Mouse (Mus musculus) embryonic facial prominence, embryonic 13.5 days (tissue): ENCODE results near the gene Slco4a1. TPM values are rescaled to one million over a fixed set of nuclear protein-coding genes. Genes with fewer than 3 reads are reported as not detected.

Source experiments
- ATAC-seq: fragments of 200-750 bp; cut with Nextera tagmentation; 2 replicates; pipeline ENCODE4 v1.8.0; 2017; ENCODE audit warnings: low read depth; ENCODE audit not compliant: insufficient number of reproducible peaks, insufficient read depth, low FRiP score, low TSS enrichment
- H3K27ac ChIP-seq: fragments of 300-500 bp; sonication (generic); 2 replicates; pipeline ENCODE4 v1.5.1; 2015; ENCODE audit warnings: moderate library complexity, mild to moderate bottlenecking, inconsistent platforms
- H3K27me3 ChIP-seq: fragments of 300-500 bp; sonication (generic); 2 replicates; pipeline ENCODE4 v1.6.1; 2015; ENCODE audit warnings: mild to moderate bottlenecking, inconsistent platforms
- H3K36me3 ChIP-seq: fragments of 300-500 bp; sonication (generic); 2 replicates; pipeline ENCODE4 v1.6.1; 2015; ENCODE audit warnings: mild to moderate bottlenecking, inconsistent platforms
- H3K4me1 ChIP-seq: fragments of 300-500 bp; sonication (generic); 2 replicates; pipeline ENCODE4 v1.6.1; 2015; ENCODE audit warnings: inconsistent platforms
- H3K4me2 ChIP-seq: fragments of 300-500 bp; sonication (generic); 2 replicates; pipeline ENCODE4 v1.6.1; 2015; ENCODE audit warnings: moderate library complexity, mild to moderate bottlenecking, inconsistent platforms
- H3K4me3 ChIP-seq: fragments of 300-500 bp; sonication (generic); 2 replicates; pipeline ENCODE4 v1.5.1; 2015; ENCODE audit warnings: mild to moderate bottlenecking, inconsistent platforms
- H3K9ac ChIP-seq: fragments of 300-500 bp; sonication (generic); 2 replicates; pipeline ENCODE4 v1.6.1; 2015; ENCODE audit warnings: mild to moderate bottlenecking, inconsistent platforms
- H3K9me3 ChIP-seq: fragments of 300-500 bp; sonication (generic); 2 replicates; pipeline ENCODE4 v1.6.1; 2016; ENCODE audit warnings: inconsistent platforms
- WGBS: fragments of 180-500 bp; shearing (Covaris S2); methylation state at CpG from one replicate; pipeline ENCODE4 v1.1.7; 2015; ENCODE audit warnings: mixed read lengths; 5-methylcytosine and 5-hydroxymethylcytosine counted together
- polyA plus RNA-seq: library from polyadenylated mRNA; unstranded; fragments of >200 nt; fragmentation: Nextera tagmentation; extraction: Ambion mirVana; gene quantifications from 2 replicates; pipeline ENCODE4 v1.2.1, GENCODE M21; 2015

The Slco4a1 gene
- 1.1 TPM in 2 replicates for polyA plus RNA-seq

DNA sequence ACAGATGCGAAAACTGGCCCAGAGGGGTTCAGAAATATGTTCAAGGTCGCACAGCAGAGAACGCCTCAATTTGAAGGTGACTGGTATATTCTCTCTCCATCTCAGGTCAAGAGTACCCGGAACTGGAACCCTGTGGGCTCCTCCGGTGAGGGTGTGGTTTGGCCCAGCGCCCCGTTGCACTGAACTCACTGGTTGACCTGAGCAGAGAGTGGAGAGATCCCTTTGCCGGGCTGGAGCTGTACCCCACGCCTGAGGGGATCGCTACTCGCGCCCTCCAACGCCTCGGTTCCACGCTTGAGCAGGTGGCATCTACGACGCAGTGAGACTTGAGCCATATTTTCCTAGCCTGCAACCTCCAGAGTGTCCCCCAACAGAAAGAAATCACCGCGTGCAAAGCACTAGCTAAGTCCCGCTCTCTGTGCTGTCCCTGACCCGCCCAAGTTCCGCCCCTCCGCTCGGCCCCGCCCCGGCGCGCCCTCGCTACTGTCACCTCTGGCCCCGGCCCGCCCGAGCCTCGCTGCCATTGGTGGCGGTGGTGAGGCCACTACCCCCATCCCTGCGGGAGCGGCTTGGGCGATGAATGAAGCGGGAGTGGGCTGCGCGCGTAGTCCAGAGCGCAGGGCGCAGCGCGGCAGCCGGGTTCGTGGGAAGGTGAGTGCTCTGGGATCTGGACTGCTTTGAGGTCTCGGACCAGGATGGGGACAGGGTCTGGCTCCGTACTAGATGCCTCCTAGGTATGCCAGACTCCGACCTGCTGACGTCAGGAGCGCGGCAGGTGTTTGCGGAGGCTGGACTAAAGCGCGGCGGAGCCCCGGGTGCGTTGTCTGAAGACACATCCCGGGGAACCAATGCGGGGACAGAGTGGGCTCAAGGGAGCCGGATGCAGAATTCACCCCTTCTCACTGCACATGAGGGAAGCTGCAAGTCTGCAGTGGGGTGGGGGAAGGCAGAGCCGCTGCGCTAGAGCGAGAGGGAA is at the start of gene Slco4a1:
TSS of gene Slco4a1 (plus strand) at position 523 of the 976 bp plus-strand sequence.
- no peak within 1 kb of the TSS for H3K27ac ChIP-seq
- 1% methylated on average over 65 of the region's 65 CpGs for WGBS
- H3K36me3 ChIP-seq = no peaks in the 10 kb centered on the region
- peaks cover 65% of the 10 kb centered on the region for H3K27me3 ChIP-seq
- peak within 1 kb of the TSS; percentile 49 for H3K4me3 ChIP-seq
- peak within 1 kb of the TSS; percentile 92 for H3K4me2 ChIP-seq
- peak; percentile 68 for ATAC-seq
- 0 out of 2 replicates have a peak within 1 kb of the TSS, but pooled peaks have one; percentile 27 for H3K9ac ChIP-seq
- H3K4me1 ChIP-seq = peaks cover 15% of the 10 kb centered on the region
- H3K9me3 ChIP-seq = no peaks in the 10 kb centered on the region

- H3K4me1 ChIP-seq = no peaks in the 10 kb centered on the region
- no peak overlapping the region for H3K4me2 ChIP-seq
- H3K36me3 ChIP-seq = no peaks in the 10 kb centered on the region
- H3K9me3 ChIP-seq = no peaks in the 10 kb centered on the region
- WGBS = 21% methylated on average over 2 of the region's 2 CpGs
- H3K4me3 ChIP-seq = no peak overlapping the region
- H3K27me3 ChIP-seq = no peaks in the 10 kb centered on the region
- no peak overlapping the region for H3K27ac ChIP-seq
- no peak for ATAC-seq
- no peak overlapping the region for H3K9ac ChIP-seq
Measured at GRCm38 (mm10) chr2:180408410-180408809, 47.6 kb upstream of the Slco4a1 start.

DNA sequence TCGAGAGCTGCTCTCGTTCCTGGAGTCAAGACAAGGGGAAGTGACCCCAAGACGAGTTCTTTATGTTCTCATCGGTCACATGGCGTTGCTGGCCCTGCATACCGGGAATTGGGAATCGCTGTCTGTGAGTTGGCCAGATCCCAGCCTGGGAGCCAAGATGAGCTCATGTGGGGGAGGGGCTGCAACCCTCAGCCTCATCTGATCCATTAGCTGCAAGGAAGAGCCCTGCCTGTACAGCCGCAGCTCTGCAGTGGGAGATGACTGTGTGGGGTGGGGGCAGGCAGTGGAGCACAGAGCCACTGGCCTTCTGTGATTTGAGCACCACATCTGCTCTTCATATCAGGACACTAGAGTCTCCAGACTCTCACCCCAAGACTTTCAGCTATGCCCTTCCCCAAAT is 45.6 kb upstream of the Slco4a1 start:
- 70% methylated on average over 8 of the region's 8 CpGs for WGBS
- H3K9me3 ChIP-seq = no peaks in the 10 kb centered on the region
- no peak overlapping the region for H3K4me2 ChIP-seq
- no peak for ATAC-seq
- no peak overlapping the region for H3K27ac ChIP-seq
- H3K36me3 ChIP-seq = no peaks in the 10 kb centered on the region
- no peaks in the 10 kb centered on the region for H3K4me1 ChIP-seq
- no peak overlapping the region for H3K4me3 ChIP-seq
- no peak overlapping the region for H3K9ac ChIP-seq
- no peaks in the 10 kb centered on the region for H3K27me3 ChIP-seq

GRCm38 (mm10) chr2:180411013-180411412 is 45.0 kb upstream of the Slco4a1 start:
- 12% methylated on average over 8 of the region's 8 CpGs for WGBS
- Histone ChIP-seq H3K9me3 (no peaks in the 10 kb centered on the region), H3K36me3 (no peaks in the 10 kb centered on the region)

DNA sequence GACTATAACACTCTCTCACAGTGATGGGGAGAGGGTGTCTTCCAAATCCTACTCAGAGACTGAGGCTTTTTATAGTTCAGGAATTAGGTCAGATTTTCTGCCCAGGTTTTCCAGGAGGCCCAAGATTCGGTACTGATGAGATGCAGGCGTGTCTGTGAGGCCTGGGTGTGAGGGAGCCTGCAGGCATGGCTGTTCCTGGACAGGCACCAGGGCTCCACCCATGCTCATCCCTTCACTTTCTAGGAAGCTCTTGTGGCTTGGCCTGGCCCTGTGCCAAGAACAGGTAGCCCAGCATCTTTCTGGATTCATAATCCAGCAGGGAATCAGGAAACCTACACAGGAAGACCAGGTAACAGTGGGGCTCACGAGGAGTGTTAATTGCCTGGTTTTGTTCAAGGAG is 40.4 kb upstream of the Slco4a1 start:
- Histone ChIP-seq H3K4me1 (no peaks in the 10 kb centered on the region), H3K36me3 (no peaks in the 10 kb centered on the region), H3K4me2 (no peak overlapping the region), H3K9ac (no peak overlapping the region), H3K27ac (no peak overlapping the region), H3K4me3 (no peak overlapping the region), H3K27me3 (peaks cover 4% of the 10 kb centered on the region; the same call in 1 of the 2 replicates), H3K9me3 (no peaks in the 10 kb centered on the region)
- ATAC-seq = no peak
- 45% methylated on average over 3 of the region's 3 CpGs for WGBS

More at GRCm38 (mm10) chr2:180411013-180411412, 45.0 kb upstream of the Slco4a1 start:
- Histone ChIP-seq H3K9ac (no peak overlapping the region), H3K4me2 (no peak overlapping the region), H3K4me1 (no peaks in the 10 kb centered on the region), H3K27me3 (no peaks in the 10 kb centered on the region), H3K27ac (no peak overlapping the region), H3K4me3 (no peak overlapping the region)
- no peak for ATAC-seq

DNA sequence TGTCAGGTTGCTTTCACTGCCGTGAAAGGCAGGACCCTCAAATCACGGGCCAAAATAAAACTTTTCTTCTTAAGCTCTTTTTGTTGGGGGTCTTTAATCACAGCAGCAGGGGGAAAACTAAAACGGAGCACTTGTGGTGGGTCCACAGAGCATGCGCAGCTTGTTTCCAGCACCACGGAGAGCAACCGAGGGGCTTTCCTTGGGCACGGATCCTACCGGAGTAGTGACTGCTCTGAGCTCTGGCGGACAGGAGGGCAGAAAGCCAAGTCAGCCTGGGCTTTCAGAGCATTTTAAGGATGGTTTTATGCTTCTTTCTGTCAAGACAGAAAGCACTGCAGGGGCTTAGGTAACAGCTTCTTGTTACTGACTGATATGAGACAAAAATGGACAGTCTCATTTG is 38.3 kb upstream of the Slco4a1 start:
- H3K27me3 ChIP-seq = peaks cover 9% of the 10 kb centered on the region
- no peak for ATAC-seq
- 14% methylated on average over 9 of the region's 9 CpGs for WGBS
- no peak overlapping the region for H3K4me3 ChIP-seq
- H3K9me3 ChIP-seq = no peaks in the 10 kb centered on the region
- no peaks in the 10 kb centered on the region for H3K4me1 ChIP-seq
- H3K36me3 ChIP-seq = no peaks in the 10 kb centered on the region
- no peak overlapping the region for H3K9ac ChIP-seq
- no peak overlapping the region for H3K27ac ChIP-seq
- H3K4me2 ChIP-seq = no peak overlapping the region

DNA sequence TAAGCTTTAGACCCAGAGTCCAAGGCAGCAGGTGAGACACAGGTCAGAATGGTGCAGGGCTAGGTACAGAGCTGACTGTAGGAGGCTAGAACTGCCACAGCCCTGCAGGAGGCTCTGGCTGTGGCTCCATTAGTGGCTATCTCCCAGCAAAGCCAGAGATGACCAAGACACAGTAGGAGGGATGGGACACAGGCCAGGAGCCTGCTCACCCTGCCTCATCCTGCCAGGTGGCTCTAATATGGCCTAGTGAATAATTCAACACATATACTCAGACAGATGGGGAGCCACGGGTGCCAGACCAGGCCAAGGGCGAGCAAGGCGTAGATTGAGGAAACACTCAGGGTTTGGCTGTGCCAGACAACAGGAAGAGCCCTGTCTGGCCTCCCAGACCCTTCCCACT is 35.4 kb upstream of the Slco4a1 start:
- no peak for ATAC-seq
- Histone ChIP-seq H3K4me1 (no peaks in the 10 kb centered on the region), H3K36me3 (no peaks in the 10 kb centered on the region), H3K27me3 (peaks cover 9% of the 10 kb centered on the region), H3K9ac (no peak overlapping the region), H3K9me3 (no peaks in the 10 kb centered on the region), H3K27ac (no peak overlapping the region), H3K4me2 (no peak overlapping the region), H3K4me3 (no peak overlapping the region)
- 79% methylated on average over 3 of the region's 3 CpGs for WGBS

GRCm38 (mm10) chr2:180425115-180425514 is 30.9 kb upstream of the Slco4a1 start:
- Histone ChIP-seq H3K9ac (no peak overlapping the region), H3K36me3 (no peaks in the 10 kb centered on the region), H3K4me3 (no peak overlapping the region), H3K27ac (no peak overlapping the region), H3K27me3 (peaks cover 14% of the 10 kb centered on the region), H3K9me3 (no peaks in the 10 kb centered on the region), H3K4me1 (no peaks in the 10 kb centered on the region), H3K4me2 (no peak overlapping the region)
- ATAC-seq = no peak
- 53% methylated on average over 2 of the region's 2 CpGs for WGBS

DNA sequence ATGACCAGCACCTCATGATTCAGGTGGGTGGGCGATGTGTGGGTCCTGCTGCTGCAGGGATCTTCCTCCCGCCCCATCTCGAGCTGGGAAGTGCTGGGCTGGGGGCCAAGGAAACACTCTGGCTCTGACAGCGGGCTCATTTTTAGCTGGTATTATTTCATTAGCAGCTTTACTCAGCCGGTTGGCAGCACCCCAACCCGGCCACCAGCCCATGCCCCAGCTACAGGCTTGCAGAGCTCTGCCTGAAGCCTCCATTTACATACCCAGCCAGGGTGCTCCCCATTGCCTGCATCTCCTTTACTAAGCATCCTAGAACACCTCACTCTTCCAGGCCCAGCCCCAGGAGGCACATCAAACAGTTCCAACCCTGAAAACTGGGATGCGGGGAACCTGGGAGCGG is 29.0 kb upstream of the Slco4a1 start:
- no peak for ATAC-seq
- Histone ChIP-seq H3K9me3 (no peaks in the 10 kb centered on the region), H3K27ac (no peak overlapping the region), H3K36me3 (no peaks in the 10 kb centered on the region), H3K9ac (no peak overlapping the region), H3K27me3 (peaks cover 13% of the 10 kb centered on the region), H3K4me2 (no peak overlapping the region), H3K4me1 (peaks cover 3% of the 10 kb centered on the region), H3K4me3 (no peak overlapping the region)
- 63% methylated on average over 8 of the region's 8 CpGs for WGBS

GRCm38 (mm10) chr2:180428331-180428730 is 27.7 kb upstream of the Slco4a1 start:
- Histone ChIP-seq H3K4me2 (no peak overlapping the region), H3K9me3 (no peaks in the 10 kb centered on the region), H3K9ac (no peak overlapping the region), H3K4me1 (peaks cover 14% of the 10 kb centered on the region), H3K27ac (no peak overlapping the region), H3K4me3 (no peak overlapping the region), H3K27me3 (peaks cover 9% of the 10 kb centered on the region), H3K36me3 (no peaks in the 10 kb centered on the region)
- ATAC-seq = no peak
- WGBS = 30% methylated on average over 2 of the region's 2 CpGs

DNA sequence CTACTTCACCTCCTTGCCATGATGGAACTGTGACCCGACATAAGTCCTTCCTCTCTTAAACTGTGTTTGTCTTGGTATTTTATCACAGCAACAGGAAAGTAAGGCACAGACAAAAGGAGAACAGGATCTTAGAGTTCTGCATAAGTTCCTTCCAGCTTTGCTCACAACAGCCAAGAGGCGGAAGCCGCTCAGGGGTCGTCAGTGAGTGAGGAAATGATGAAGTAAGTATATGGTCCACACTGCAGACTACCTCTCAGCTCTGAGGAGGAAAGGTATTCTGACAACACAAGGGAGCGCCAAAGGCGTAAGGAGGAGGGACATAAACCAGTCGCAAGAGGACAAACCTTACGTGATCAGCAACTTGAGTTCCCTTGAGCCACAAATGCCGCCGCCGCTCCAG is 25.4 kb upstream of the Slco4a1 start:
- no peak overlapping the region for H3K27ac ChIP-seq
- H3K27me3 ChIP-seq = peaks cover 9% of the 10 kb centered on the region
- H3K9me3 ChIP-seq = no peaks in the 10 kb centered on the region
- no peak overlapping the region for H3K4me2 ChIP-seq
- WGBS = 80% methylated on average over 11 of the region's 11 CpGs
- no peaks in the 10 kb centered on the region for H3K36me3 ChIP-seq
- peaks cover 14% of the 10 kb centered on the region for H3K4me1 ChIP-seq
- no peak for ATAC-seq
- no peak overlapping the region for H3K9ac ChIP-seq
- H3K4me3 ChIP-seq = no peak overlapping the region

GRCm38 (mm10) chr2:180432042-180432668 is 23.9 kb upstream of the Slco4a1 start:
- 17% methylated on average over 10 of the region's 10 CpGs for WGBS
- no peak overlapping the region for H3K4me2 ChIP-seq
- no peak overlapping the region for H3K4me3 ChIP-seq
- ATAC-seq = no peak
- H3K9me3 ChIP-seq = no peaks in the 10 kb centered on the region
- H3K27me3 ChIP-seq = peaks cover 6% of the 10 kb centered on the region
- peaks cover 14% of the 10 kb centered on the region for H3K4me1 ChIP-seq
- no peaks in the 10 kb centered on the region for H3K36me3 ChIP-seq
- H3K9ac ChIP-seq = no peak overlapping the region
- no peak overlapping the region for H3K27ac ChIP-seq
